Mouse (Mus musculus) lung, postnatal 36 days (tissue): Measurements from ENCODE around the gene Pde11a.
"Not testable (repeated sequence)": the region's sequence is repeated elsewhere in the genome, so short reads cannot be mapped to it uniquely, and the experiment has no call there.

ENCODE experiments used
- DNase-seq: peaks from one replicate; pipeline ENCODE4 v3.0.0; 2022; ENCODE audit warnings: mixed read lengths

Gene Pde11a

GRCm38 (mm10) chr2:75983847-75984246 lies 354.7 kb downstream of the Pde11a start:
- DNase-seq = no peak

DNA sequence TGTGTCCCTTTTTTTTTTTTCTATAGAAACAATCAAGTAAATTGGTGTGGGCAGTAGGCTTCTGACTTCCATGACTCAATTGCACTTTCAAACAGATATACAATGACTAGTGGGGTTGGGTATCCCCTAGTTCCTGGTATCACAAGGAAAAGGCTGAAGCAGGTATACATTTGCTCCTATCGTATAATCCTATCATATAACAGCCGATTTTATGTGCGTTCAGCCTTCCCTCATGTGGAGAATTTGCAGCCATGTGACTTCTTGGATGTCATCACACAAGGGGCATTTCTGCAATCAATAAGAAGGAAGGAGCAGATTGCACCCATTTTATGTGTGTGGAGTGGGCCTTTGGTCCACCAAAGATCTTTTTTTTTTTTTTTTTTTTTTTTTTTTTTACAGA lies 355.5 kb downstream of the Pde11a start:
- DNase-seq = no peak

DNA sequence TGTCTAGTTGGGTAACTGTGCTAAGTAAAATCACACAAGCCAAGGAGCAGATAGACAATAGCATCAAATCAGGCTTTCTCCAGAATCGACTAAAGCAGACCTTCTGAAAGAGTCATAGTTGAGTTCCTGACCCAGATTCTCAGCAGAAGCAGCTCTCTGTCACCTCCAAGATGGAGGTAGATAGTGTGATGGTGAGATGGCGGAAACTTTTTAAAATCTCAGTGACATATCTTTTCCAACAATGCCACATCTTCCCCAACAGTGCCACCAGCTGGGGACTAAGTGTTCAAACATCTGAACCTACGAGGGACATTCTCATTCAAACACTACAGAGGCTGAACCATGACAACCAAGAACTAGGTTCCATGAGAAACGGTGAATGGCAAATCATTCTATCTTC lies 355.9 kb downstream of the Pde11a start:
- DNase-seq = no peak

- DNase-seq = peak; percentile 87
Measured at GRCm38 (mm10) chr2:75981440-75982081, 357.0 kb downstream of the Pde11a start, which contains the start of gene Ttc30a1. Gene Ttc30a1 (minus strand): TSS chr2:75981967.

GRCm38 (mm10) chr2:75980933-75981439 lies 357.6 kb downstream of the Pde11a start:
- DNase-seq = not testable (repeated sequence)

DNA sequence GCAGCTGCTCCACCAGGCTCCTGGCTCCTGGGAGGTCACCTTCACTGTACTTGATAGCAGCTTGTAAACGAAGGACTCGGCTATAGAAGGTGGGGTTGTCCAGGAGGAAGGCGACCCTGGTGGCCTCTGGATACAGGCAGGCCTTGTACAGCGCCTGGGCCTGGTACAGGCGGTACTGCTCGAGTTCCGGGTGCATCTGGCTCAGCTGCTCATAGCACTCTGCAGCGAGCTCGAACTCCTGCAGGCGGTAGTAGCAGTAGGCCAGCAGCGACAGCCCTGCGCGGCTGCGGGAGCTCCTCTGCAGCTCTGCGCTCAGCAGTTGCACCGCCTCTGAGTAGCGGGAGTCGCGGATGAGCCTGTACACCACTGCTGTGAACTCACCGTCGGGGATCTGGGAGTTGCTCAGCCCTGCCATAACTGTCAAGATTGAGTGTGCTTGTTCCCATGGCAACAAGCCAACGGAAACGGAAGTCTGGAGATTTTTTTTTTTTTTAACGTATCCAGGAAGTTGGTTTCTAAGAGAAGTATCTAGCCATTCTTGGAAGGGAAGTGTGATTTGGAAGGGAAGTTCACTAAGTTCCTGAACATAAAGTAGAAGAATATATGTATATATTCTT lies 360.7 kb downstream of the Pde11a start, which contains the start of gene Ttc30a2:
Gene Ttc30a2, minus strand, starts transcription at position 419 of the 617 bp plus-strand sequence.
- peak; percentile 77 for DNase-seq

- not testable (repeated sequence) for DNase-seq
Measured at GRCm38 (mm10) chr2:75976070-75976469, 362.5 kb downstream of the Pde11a start.

DNA sequence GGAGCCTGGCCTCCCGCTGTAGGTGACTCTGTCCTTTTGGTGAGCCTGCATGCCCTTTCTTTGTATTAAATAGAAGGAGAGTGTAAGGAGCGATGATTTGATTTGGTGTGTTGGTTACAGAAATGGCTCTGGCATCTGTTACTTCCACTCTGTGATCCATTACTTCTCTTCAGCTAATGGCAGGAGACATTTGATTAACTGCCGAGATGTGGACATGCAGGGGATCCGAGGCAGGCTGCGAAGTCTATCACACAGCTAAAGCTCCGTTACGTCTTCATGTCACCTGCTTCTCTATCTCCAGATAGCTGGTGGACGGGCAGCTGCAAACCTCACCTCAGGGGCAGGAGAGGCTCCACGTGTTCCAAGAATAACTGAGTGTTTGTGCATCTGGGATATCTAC lies 364.4 kb downstream of the Pde11a start:
- no peak for DNase-seq

DNA sequence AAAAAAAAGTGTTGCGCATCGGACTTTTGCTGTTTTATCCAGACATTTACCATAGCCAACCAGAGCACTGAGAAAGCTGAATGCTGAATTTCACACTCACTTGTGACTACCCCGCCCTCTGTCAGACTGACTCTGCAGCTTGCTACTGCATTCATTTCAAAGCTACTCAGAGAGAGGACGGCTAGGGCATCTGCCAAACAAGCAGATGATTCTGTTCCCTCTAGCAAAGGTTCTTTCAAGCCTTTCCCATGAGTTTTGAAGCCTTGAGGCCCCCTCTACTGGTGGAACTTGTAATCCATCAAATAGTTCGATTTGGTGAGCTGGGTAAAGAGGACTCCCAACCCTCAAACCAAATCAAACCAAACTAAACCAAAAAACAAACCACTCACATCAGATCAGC lies 373.6 kb downstream of the Pde11a start:
- peak; percentile 86 for DNase-seq

GRCm38 (mm10) chr2:75964512-75964911 lies 374.1 kb downstream of the Pde11a start:
- peak; percentile 80 for DNase-seq

DNA sequence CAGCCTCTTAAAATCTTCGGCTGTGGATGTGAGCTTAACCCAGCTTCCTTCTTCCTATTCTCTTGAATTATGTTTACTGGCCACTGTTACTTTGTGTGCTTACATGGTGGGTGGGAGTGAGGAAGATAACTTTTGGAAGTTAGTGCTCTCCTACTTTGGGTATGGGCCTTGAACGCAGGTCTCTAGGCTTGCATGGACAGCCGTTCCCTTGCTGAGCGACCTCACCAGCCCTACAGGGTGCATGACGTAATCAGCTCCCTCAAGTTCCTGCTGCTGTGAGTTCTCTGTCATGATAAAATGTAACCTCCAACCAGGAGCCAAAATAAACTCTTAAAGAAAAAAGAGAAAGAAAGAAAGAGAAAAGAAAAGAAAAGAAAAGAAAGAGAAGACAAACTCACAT lies 374.5 kb downstream of the Pde11a start:
- DNase-seq = no peak

- DNase-seq = no peak
Measured at GRCm38 (mm10) chr2:75963211-75963840, 375.2 kb downstream of the Pde11a start.

- peak; percentile 61 for DNase-seq
Measured at GRCm38 (mm10) chr2:75960366-75961330, 377.9 kb downstream of the Pde11a start.

- DNase-seq = no peak
Measured at GRCm38 (mm10) chr2:75959850-75960365, 378.7 kb downstream of the Pde11a start.

DNA sequence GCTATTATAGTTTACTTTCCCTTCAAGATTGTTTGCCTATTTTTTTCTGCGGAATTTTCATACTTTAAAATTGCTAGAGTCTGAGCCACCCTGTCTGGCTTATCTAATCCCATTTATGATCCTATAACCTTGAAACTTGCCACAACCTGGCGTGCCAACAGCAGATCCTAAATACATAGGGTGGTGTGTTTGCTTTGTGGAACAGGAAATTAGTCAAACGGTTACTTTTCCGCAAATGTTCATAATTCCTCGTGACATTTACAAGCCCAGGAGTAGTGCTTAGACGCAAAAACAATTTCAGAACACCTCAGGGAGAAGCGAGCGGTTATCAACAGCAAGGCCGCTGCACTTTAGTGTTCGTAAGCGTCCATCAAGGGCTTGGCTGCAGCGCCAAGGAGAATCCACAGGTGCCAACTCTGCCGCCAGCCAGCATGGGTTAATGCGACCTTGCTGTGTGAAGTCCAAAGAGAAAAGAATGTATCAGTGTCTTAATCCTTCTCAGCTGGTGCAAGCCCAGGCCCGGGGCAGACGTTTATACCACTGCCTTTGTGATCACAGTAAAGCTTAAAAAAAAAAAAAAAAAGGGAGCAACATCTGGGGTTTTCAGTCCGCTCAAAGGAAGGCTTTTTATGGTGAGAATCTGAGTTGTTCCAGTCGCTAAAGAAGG lies 379.3 kb downstream of the Pde11a start:
- no peak for DNase-seq

GRCm38 (mm10) chr2:75955709-75956108 lies 382.9 kb downstream of the Pde11a start:
- no peak for DNase-seq

- no peak for DNase-seq
Measured at GRCm38 (mm10) chr2:75953320-75953719, 385.3 kb downstream of the Pde11a start.

DNA sequence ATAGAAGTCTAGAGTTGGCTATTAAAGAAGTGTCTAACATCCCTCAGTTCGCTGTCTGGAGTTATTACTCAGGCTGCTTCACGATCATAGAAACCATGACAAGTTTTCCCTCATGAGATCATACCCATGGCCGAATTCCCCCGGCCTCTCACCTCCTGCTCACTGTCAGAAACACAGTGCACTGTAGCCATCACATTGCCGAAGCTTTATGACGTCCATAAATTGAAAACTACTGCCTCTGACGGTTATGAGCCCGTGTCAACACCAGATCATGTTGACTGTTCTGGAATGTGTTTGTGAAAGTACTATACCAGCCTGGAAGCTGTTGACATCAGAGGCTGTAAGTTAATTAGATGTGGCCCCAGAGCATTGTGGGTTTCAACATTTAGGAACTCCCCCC lies 387.9 kb downstream of the Pde11a start:
- no peak for DNase-seq
